Mouse (Mus musculus): Measurements from ENCODE around the gene Pds5b.
"Not testable (repeated sequence)": the region's sequence is repeated elsewhere in the genome, so short reads cannot be mapped to it uniquely, and the experiment has no call there.

The Pds5b gene

DNA sequence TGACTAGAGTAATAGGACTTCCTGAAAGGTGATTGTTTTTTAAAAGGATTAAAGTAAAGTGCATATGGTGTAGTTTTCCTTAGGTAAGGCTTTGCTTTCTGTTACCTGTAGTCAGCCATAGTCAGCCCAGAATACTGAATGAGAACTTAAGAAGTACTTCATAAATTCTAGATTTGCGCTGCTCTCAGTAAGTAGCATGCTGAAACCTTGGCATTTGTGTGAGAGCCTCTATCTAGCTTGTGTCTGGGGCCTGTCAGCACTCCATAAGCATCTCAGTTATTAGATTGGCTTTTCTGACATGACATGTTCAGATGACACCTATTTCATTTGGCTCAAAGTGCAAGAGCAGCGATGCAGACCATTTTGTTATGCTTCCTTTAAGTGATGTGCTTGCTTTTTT is 19.7 kb downstream of the Pds5b start:
- no peak for DNase-seq (ENCODE audit: low read depth in 1 of 2, low spot score in 2 of 2)

DNA sequence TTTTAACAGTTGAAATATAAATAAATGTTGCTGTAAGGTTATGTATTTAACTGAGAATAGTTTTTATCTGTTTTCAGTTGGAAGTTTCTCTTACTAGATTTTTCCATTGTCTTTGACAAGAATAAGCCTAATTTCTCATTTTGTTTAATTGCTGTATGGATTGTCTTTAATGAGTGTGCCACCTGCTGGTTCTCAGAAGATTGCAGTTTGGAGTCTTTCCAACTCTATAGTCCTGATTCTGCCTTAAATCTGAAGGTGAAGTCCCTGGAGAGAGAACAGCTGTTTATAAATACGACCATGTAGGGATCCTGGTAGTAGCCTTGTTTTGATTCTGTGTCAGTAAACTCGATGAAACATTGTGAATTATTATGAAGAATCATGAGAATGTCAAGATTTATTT is 29.2 kb downstream of the Pds5b start:
- DNase-seq (ENCODE audit: low read depth in 1 of 2, low spot score in 2 of 2): no peak

- not testable (repeated sequence) for DNase-seq (ENCODE audit: low read depth in 1 of 2, low spot score in 2 of 2)
Measured at GRCm38 (mm10) chr5:150706651-150707050, 33.1 kb downstream of the Pds5b start.

- not testable (repeated sequence) for DNase-seq (ENCODE audit: low read depth in 1 of 2, low spot score in 2 of 2)
Measured at GRCm38 (mm10) chr5:150707181-150707580, 33.6 kb downstream of the Pds5b start.

GRCm38 (mm10) chr5:150711503-150711902 is 38.0 kb downstream of the Pds5b start:
- DNase-seq (ENCODE audit: low read depth in 1 of 2, low spot score in 2 of 2): no peak

GRCm38 (mm10) chr5:150713431-150713830 is 39.9 kb downstream of the Pds5b start:
- DNase-seq (ENCODE audit: low read depth in 1 of 2, low spot score in 2 of 2): no peak

- DNase-seq (ENCODE audit: low read depth in 1 of 2, low spot score in 2 of 2): no peak
Measured at GRCm38 (mm10) chr5:150717775-150718174, 44.2 kb downstream of the Pds5b start.

GRCm38 (mm10) chr5:150724641-150725040 is 51.1 kb downstream of the Pds5b start:
- DNase-seq (ENCODE audit: low read depth in 1 of 2, low spot score in 2 of 2): no peak

- DNase-seq (ENCODE audit: low read depth in 1 of 2, low spot score in 2 of 2): not testable (repeated sequence)
Measured at GRCm38 (mm10) chr5:150737028-150737427, 63.5 kb downstream of the Pds5b start.

GRCm38 (mm10) chr5:150739311-150739710 is 65.8 kb downstream of the Pds5b start:
- no peak for DNase-seq (ENCODE audit: low read depth in 1 of 2, low spot score in 2 of 2)

DNA sequence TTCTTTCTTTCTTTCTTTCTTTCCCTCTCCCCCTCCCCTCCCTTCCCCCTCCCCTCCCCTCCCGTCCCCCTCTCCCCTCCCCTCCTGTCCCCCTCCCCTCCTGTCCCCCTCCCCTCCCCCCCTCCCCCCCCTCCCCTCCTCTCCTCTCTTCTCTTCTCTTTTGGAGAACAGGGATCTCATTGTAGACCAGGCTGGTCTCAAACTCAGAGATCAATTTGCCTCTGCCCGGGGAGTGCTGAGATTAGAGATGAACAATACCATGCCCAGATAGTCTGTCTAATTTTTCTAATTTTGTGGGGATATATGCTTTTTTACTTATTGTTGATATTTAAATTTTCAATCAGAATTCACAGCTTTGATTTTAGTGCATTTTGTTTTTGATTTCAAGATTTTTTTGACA is 67.1 kb downstream of the Pds5b start:
- no peak for DNase-seq (ENCODE audit: low read depth in 1 of 2, low spot score in 2 of 2)

DNA sequence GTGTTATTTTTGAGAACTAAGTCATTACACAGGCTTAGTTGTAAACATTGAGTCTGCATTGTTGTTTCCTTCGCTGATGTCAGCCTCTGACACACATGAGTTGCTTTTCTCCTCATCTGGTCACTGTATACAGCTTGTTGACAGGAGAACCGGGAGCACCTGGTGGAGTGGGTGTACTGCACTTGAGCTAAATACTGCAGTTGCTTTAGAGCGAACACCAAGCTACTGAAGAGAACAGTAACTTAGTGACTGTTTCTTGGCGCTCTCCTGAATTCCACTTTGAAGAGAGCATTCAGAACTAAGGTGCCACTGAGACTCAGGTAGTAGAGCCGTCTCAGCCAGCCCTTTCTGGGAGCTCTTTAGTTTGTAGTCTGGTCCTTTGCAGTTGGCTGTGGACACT is 83.1 kb downstream of the Pds5b start:
- DNase-seq (ENCODE audit: low read depth in 1 of 2, low spot score in 2 of 2): no peak

DNA sequence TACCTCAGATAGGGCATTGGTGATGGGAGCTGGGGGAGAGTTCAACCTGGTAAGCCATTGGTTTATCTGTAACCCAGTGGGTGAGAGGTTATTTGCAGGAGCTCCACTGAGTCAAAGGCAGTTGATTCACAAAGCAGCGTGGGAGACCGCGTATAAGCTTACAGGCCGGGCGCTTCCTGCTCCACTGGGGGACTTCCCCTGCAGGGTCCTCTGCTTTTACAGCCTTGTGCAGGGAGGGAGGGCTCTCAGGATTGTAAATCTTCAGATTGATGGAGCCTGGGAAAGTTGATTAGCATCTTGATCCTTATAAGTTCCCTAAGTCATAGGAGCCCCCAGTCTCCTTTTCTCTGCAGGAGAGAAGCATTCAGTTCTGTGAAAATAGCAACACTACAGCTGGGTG is 98.9 kb downstream of the Pds5b start:
- no peak for DNase-seq (ENCODE audit: low read depth in 1 of 2, low spot score in 2 of 2)

DNA sequence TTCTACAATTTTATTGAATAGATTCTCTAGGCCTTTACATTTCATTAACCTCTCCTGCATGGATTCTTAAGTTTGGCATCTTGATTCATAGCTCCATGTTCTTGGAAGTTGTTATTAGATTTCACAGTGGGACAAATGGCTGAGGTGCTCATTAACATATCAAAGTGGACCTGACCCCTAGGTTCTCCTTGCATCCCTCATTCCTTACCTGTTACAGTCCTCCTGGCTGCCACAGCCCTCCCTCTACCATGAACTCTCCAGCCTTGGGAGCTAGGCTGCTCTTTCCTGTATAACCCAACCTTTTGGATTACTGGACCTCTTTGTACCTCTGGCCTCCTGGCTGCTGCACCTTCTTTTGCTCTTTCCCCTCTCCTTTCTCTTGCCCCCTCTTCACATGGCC is 99.5 kb downstream of the Pds5b start:
- DNase-seq (ENCODE audit: low read depth in 1 of 2, low spot score in 2 of 2): no peak

DNA sequence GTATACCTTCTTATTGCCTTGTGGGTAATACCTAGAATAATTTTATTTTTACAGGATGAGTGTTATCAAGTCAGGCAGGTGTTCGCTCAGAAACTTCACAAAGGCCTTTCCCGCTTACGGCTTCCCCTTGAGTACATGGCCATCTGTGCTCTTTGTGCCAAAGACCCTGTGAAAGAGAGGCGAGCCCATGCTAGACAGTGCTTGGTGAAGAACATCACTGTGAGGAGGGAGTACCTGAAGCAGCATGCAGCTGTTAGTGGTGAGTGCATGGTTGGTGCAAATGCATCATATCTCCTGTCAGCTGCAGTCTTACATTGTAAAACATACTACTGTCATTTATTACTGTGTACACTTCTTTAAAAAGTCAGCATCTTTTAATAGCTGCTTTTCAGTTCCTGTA is 114.7 kb downstream of the Pds5b start:
- DNase-seq (ENCODE audit: low read depth in 1 of 2, low spot score in 2 of 2): no peak

DNA sequence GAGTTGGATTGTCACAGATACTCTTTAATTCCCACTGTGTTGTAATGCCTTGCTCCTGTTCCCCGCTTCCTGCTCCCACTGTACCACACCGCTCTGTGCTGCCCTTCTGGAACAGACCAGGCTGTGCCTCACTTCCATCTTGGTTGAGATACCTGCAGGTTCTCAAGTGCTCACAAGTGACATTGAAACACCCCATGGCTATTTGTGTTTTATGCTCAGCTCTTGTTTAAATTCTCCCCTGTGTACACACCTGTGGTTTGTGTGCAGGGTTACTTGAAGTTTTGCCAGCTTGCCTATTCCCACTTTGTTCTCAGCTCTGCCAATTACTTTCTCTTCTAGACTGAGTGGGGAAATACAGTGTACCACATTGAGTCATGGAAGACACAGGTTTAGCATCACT is 115.5 kb downstream of the Pds5b start:
- no peak for DNase-seq (ENCODE audit: low read depth in 1 of 2, low spot score in 2 of 2)

- no peak for DNase-seq (ENCODE audit: low read depth in 1 of 2, low spot score in 2 of 2)
Measured at GRCm38 (mm10) chr5:150794181-150794580, 120.6 kb downstream of the Pds5b start.

GRCm38 (mm10) chr5:150800056-150800455 is 126.5 kb downstream of the Pds5b start:
- DNase-seq (ENCODE audit: low read depth in 1 of 2, low spot score in 2 of 2): no peak

- DNase-seq (ENCODE audit: low read depth in 1 of 2, low spot score in 2 of 2): no peak
Measured at GRCm38 (mm10) chr5:150814111-150814990, 140.8 kb downstream of the Pds5b start.

DNA sequence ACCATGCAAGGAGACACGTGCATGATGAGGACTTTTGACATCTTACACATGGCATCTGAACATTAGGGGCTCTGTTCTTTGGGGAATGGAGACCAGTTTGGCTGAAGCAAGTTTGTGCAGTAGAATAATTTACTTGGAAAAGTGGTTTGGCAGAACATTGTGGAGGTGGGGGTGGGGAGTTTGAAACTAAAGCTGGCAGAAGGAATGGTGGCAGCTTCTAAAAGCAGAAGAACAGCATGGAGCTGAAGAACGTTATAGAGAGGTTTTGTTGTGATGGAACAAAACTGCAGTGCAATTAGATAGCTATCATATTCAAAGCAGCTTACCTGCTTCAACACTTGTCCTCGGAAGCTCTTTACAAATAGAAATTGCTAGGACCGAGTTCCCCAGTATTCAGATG is 141.9 kb downstream of the Pds5b start:
- DNase-seq (ENCODE audit: low read depth in 1 of 2, low spot score in 2 of 2): no peak

GRCm38 (mm10) chr5:150816775-150817174 is 143.2 kb downstream of the Pds5b start:
- no peak for DNase-seq (ENCODE audit: low read depth in 1 of 2, low spot score in 2 of 2)

DNA sequence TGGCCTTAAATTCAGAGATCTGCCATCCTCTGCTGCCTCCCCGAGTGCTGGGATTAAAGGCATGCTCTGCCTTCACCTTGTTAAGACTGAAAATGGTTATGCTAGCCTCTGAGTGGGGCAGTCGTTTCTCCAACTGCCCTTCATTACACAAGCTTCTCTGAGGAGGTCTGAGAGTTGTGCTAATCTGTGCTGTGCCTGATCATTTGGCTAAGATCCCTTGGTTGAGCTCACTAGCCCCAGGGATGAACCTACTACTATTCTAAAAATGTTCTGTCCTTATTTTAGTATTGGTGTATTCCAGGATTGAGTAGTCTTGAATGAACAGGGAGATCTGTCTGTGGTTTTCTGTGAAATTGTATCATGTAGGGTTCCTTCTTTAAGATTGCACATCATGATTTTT is 144.5 kb downstream of the Pds5b start:
- no peak for DNase-seq (ENCODE audit: low read depth in 1 of 2, low spot score in 2 of 2)

DNA sequence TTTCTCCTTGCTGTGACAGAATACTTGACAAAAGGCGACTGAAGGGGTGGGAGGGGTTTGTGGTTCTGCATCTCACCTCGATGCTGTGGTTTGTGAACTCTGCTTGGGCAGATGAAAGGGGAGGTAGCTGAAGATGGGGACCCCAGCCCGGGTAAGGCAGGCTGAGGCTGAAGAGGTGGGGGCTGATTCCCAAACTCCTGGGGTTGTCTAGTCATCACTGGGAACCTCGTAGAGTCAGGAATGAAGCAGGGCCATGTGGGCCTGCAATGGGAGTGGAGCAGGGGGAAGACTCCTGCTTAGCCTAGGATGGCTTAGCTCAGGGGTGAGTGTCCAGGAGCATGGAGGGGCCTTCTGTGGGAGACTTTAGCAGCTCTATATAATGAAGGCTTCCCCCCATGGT is 145.3 kb downstream of the Pds5b start:
- no peak for DNase-seq (ENCODE audit: low read depth in 1 of 2, low spot score in 2 of 2)
